In the genomic region with DNA sequence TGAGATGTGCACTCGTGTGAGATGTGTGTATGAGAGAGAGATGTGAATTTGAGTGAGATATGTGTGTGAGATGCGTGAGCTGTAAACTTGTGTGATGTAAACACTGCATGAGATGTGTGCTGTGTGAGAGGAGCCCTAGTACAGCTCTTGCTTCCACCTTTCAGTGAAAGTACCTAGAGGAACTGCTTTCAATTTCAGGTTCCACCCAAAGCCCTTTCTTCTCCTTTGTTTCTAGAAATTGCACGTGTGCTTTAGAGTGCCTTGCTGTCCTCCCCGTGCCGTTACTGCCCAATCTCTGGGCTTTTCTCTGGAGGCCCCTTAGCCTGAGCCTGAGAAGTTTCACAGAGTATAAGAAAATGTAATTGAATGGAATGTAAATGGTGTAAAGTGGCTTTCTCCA, we compare ENCODE assay signal across 21 mouse cellular contexts.
"Had no signal": no experiment of that assay in that cellular context is flagged by ENCODE, and none has a peak within 500 bp of the region (broad histone marks: within the 10 kb centered on the region; RNA-seq: fewer than 3 reads in every experiment).

No protein-coding gene starts in this region.

- ATAC-seq: midbrain, embryonic 16.5 days had no signal

- H3K4me3 ChIP-seq: midbrain, embryonic 10.5 days; midbrain, embryonic 12.5 days; myocyte; neural tube, embryonic 13.5 days; neural tube, embryonic 15.5 days; stomach, embryonic 15.5 days had no signal

- H3K4me1 ChIP-seq: midbrain, embryonic 10.5 days; midbrain, embryonic 12.5 days; neural tube, embryonic 13.5 days; neural tube, embryonic 15.5 days; stomach, embryonic 15.5 days had no signal

- H3K9me3 ChIP-seq: midbrain, embryonic 10.5 days; midbrain, embryonic 12.5 days; neural tube, embryonic 13.5 days; neural tube, embryonic 15.5 days; stomach, embryonic 15.5 days had no signal

- H3K9ac ChIP-seq: lung, embryonic 14.5 days; midbrain, embryonic 12.5 days; neural tube, embryonic 13.5 days; neural tube, embryonic 15.5 days; stomach, embryonic 15.5 days had no signal

- H3K27ac ChIP-seq: macrophage; midbrain, embryonic 10.5 days; midbrain, embryonic 12.5 days; neural tube, embryonic 13.5 days; neural tube, embryonic 15.5 days; stomach, embryonic 15.5 days had no signal

- H3K27me3 ChIP-seq: midbrain, embryonic 12.5 days; neural tube, embryonic 13.5 days; neural tube, embryonic 15.5 days; stomach, embryonic 15.5 days had no signal

- H3K4me2 ChIP-seq: lung, embryonic 14.5 days; midbrain, embryonic 12.5 days; neural tube, embryonic 13.5 days; neural tube, embryonic 15.5 days; stomach, embryonic 15.5 days had no signal

- DNase-seq: lung, adult 18-20 months; lung, embryonic 14.5 days; lung, postnatal 10 days; lung, postnatal 36 days; midbrain, embryonic 14.5 days; retina, postnatal 1 day; right cerebral cortex, adult 18-20 months; right cerebral cortex, postnatal 25 days; right cerebral cortex, postnatal 4 days; spleen, adult 18-20 months; thymus, adult 18-20 months; thymus, postnatal 14 days; thymus, postnatal 36 days had no signal

- H3K36me3 ChIP-seq: midbrain, embryonic 10.5 days; midbrain, embryonic 12.5 days; neural tube, embryonic 13.5 days; neural tube, embryonic 15.5 days; stomach, embryonic 15.5 days had no signal
